Mouse (Mus musculus) lung, embryonic 15.5 days (tissue): ENCODE data around the gene Eloa. TPM values are rescaled to one million over a fixed set of nuclear protein-coding genes. Genes with fewer than 3 reads are reported as not detected.
A peak's percentile ranks its signal among the peaks of the same experiment; 100 is the strongest.
"Not testable (repeated sequence)": the region's sequence is repeated elsewhere in the genome, so short reads cannot be mapped to it uniquely, and the experiment has no call there.

Experiments
- ATAC-seq: fragments of 200-750 bp; cut with Nextera tagmentation; 2 replicates; pipeline ENCODE4 v1.8.0; 2017; ENCODE audit warnings: moderate number of reproducible peaks, borderline replicate concordance; ENCODE audit not compliant: low FRiP score, low TSS enrichment; ENCODE audit errors: extremely low read depth
- H3K27ac ChIP-seq: fragments of 300-500 bp; sonication (generic); 2 replicates; pipeline ENCODE4 v1.5.1; 2015; ENCODE audit warnings: moderate library complexity, mild to moderate bottlenecking, inconsistent platforms
- H3K27me3 ChIP-seq: fragments of 300-500 bp; sonication (generic); 2 replicates; pipeline ENCODE4 v1.6.1; 2015; ENCODE audit warnings: inconsistent platforms
- H3K36me3 ChIP-seq: fragments of 300-500 bp; sonication (generic); 2 replicates; pipeline ENCODE4 v1.6.1; 2015; ENCODE audit warnings: inconsistent platforms
- H3K4me1 ChIP-seq: fragments of 300-500 bp; sonication (generic); 2 replicates; pipeline ENCODE4 v1.6.1; 2015; ENCODE audit warnings: inconsistent platforms
- H3K4me2 ChIP-seq: fragments of 300-500 bp; sonication (generic); 2 replicates; pipeline ENCODE4 v1.6.1; 2015; ENCODE audit warnings: inconsistent platforms, mild to moderate bottlenecking, moderate library complexity
- H3K4me3 ChIP-seq: fragments of 300-500 bp; sonication (generic); 2 replicates; pipeline ENCODE4 v1.5.1; 2015; ENCODE audit warnings: mild to moderate bottlenecking, inconsistent platforms
- H3K9ac ChIP-seq: fragments of 300-500 bp; sonication (generic); 2 replicates; pipeline ENCODE4 v1.6.1; 2015; ENCODE audit warnings: inconsistent platforms
- H3K9me3 ChIP-seq: fragments of 300-500 bp; sonication (generic); 2 replicates; pipeline ENCODE4 v1.6.1; 2016; ENCODE audit warnings: inconsistent platforms
- WGBS: fragments of 180-500 bp; shearing (Covaris S2); methylation state at CpG from one replicate; pipeline ENCODE4 v1.1.7; 2015; 5-methylcytosine and 5-hydroxymethylcytosine counted together
- polyA plus RNA-seq: library from polyadenylated mRNA; unstranded; fragments of >200 nt; fragmentation: Nextera tagmentation; extraction: Ambion mirVana; gene quantifications from 2 replicates; pipeline ENCODE4 v1.2.1, GENCODE M21; 2015

Eloa gene
- polyA plus RNA-seq: 36.1 and 38.3 TPM in 2 replicates

- Histone ChIP-seq H3K4me2 (peak within 1 kb of the TSS; percentile 73), H3K4me3 (peak within 1 kb of the TSS; percentile 93), H3K9ac (peak within 1 kb of the TSS; percentile 98), H3K27me3 (no peaks in the 10 kb centered on the region), H3K4me1 (peaks cover 14% of the 10 kb centered on the region), H3K36me3 (no peaks in the 10 kb centered on the region), H3K27ac (peak within 1 kb of the TSS; percentile 71), H3K9me3 (no peaks in the 10 kb centered on the region)
- peak; percentile 100 for ATAC-seq
- WGBS: 2% methylated on average over 42 of the region's 48 CpGs
Observed at GRCm38 (mm10) chr4:136021549-136022047, at the start of gene Eloa. Gene Eloa, minus strand, starts transcription at chr4:136021763.

GRCm38 (mm10) chr4:136071178-136071714, 49.7 kb upstream of the Eloa start:
- Histone ChIP-seq H3K9me3 (no peaks in the 10 kb centered on the region), H3K4me2 (peak overlapping the region; percentile 39), H3K4me3 (peak overlapping the region; percentile 2; the same call in 1 of the 2 replicates), H3K27me3 (no peaks in the 10 kb centered on the region), H3K9ac (no peak overlapping the region), H3K36me3 (no peaks in the 10 kb centered on the region), H3K27ac (no peak overlapping the region), H3K4me1 (peaks cover 16% of the 10 kb centered on the region)
- 4% methylated on average over 15 of the region's 15 CpGs for WGBS
- ATAC-seq: peak; percentile 46

- WGBS: 48% methylated on average over 6 of the region's 6 CpGs
- H3K27me3 ChIP-seq: no peaks in the 10 kb centered on the region
- no peak overlapping the region for H3K9ac ChIP-seq
- peak; percentile 50 for ATAC-seq
- H3K27ac ChIP-seq: no peak overlapping the region
- H3K4me3 ChIP-seq: no peak overlapping the region
- H3K4me1 ChIP-seq: peaks cover 16% of the 10 kb centered on the region
- H3K36me3 ChIP-seq: no peaks in the 10 kb centered on the region
- no peaks in the 10 kb centered on the region for H3K9me3 ChIP-seq
- H3K4me2 ChIP-seq: no peak overlapping the region
Observed at GRCm38 (mm10) chr4:136070592-136070991, 49.0 kb upstream of the Eloa start.

GRCm38 (mm10) chr4:136069954-136070353, 48.4 kb upstream of the Eloa start:
- H3K4me3 ChIP-seq: no peak overlapping the region
- H3K27ac ChIP-seq: 0 out of 2 replicates have a peak overlapping the region, but pooled peaks have one; percentile 22
- ATAC-seq: peak; percentile 80
- 2% methylated on average over 18 of the region's 18 CpGs for WGBS
- H3K27me3 ChIP-seq: no peaks in the 10 kb centered on the region
- no peaks in the 10 kb centered on the region for H3K9me3 ChIP-seq
- H3K4me2 ChIP-seq: no peak overlapping the region
- 0 out of 2 replicates have a peak overlapping the region, but pooled peaks have one; percentile 20 for H3K9ac ChIP-seq
- no peaks in the 10 kb centered on the region for H3K36me3 ChIP-seq
- peaks cover 16% of the 10 kb centered on the region for H3K4me1 ChIP-seq

- Histone ChIP-seq H3K9ac (no peak overlapping the region), H3K4me3 (no peak overlapping the region), H3K4me2 (no peak overlapping the region), H3K9me3 (no peaks in the 10 kb centered on the region), H3K4me1 (peaks cover 16% of the 10 kb centered on the region), H3K27me3 (no peaks in the 10 kb centered on the region), H3K27ac (no peak overlapping the region), H3K36me3 (no peaks in the 10 kb centered on the region)
- WGBS: 53% methylated on average over 4 of the region's 4 CpGs
- no peak for ATAC-seq
Observed at GRCm38 (mm10) chr4:136069313-136069712, 47.8 kb upstream of the Eloa start.

GRCm38 (mm10) chr4:136063143-136063542, 41.6 kb upstream of the Eloa start:
- H3K36me3 ChIP-seq: no peaks in the 10 kb centered on the region
- ATAC-seq: no peak
- H3K9me3 ChIP-seq: no peaks in the 10 kb centered on the region
- no peaks in the 10 kb centered on the region for H3K4me1 ChIP-seq
- H3K27ac ChIP-seq: no peak overlapping the region
- no peaks in the 10 kb centered on the region for H3K27me3 ChIP-seq
- no peak overlapping the region for H3K4me2 ChIP-seq
- WGBS: 90% methylated on average over 4 of the region's 4 CpGs
- no peak overlapping the region for H3K9ac ChIP-seq
- no peak overlapping the region for H3K4me3 ChIP-seq

GRCm38 (mm10) chr4:136059800-136060488, 38.4 kb upstream of the Eloa start:
- not testable (repeated sequence) for H3K9me3 ChIP-seq, ATAC-seq, H3K4me2 ChIP-seq, H3K4me1 ChIP-seq, H3K27ac ChIP-seq, H3K27me3 ChIP-seq, H3K36me3 ChIP-seq, H3K4me3 ChIP-seq, H3K9ac ChIP-seq
- WGBS: 53% methylated on average over 9 of the region's 9 CpGs

GRCm38 (mm10) chr4:136057916-136058315, 36.4 kb upstream of the Eloa start:
- WGBS: 77% methylated on average over 5 of the region's 5 CpGs
- H3K9me3 ChIP-seq: no peaks in the 10 kb centered on the region
- H3K4me1 ChIP-seq: no peaks in the 10 kb centered on the region
- H3K36me3 ChIP-seq: no peaks in the 10 kb centered on the region
- no peak for ATAC-seq
- H3K4me3 ChIP-seq: no peak overlapping the region
- H3K4me2 ChIP-seq: no peak overlapping the region
- no peak overlapping the region for H3K27ac ChIP-seq
- H3K27me3 ChIP-seq: no peaks in the 10 kb centered on the region
- H3K9ac ChIP-seq: no peak overlapping the region

- Histone ChIP-seq H3K4me3 (no peak overlapping the region), H3K4me1 (peaks cover 11% of the 10 kb centered on the region), H3K9me3 (no peaks in the 10 kb centered on the region), H3K4me2 (no peak overlapping the region), H3K9ac (no peak overlapping the region), H3K36me3 (peaks cover 10% of the 10 kb centered on the region; the same call in 1 of the 2 replicates), H3K27me3 (no peaks in the 10 kb centered on the region), H3K27ac (no peak overlapping the region)
- 37% methylated on average over 1 of the region's 1 CpGs for WGBS
- ATAC-seq: no peak
Observed at GRCm38 (mm10) chr4:136056030-136056429, 34.5 kb upstream of the Eloa start.

GRCm38 (mm10) chr4:136053843-136054242, 32.3 kb upstream of the Eloa start:
- peaks cover 21% of the 10 kb centered on the region for H3K4me1 ChIP-seq
- ATAC-seq: no peak
- H3K36me3 ChIP-seq: peaks cover 32% of the 10 kb centered on the region
- no peak overlapping the region for H3K4me3 ChIP-seq
- H3K9ac ChIP-seq: no peak overlapping the region
- no peaks in the 10 kb centered on the region for H3K27me3 ChIP-seq
- H3K9me3 ChIP-seq: no peaks in the 10 kb centered on the region
- WGBS: 70% methylated on average over 5 of the region's 5 CpGs
- no peak overlapping the region for H3K4me2 ChIP-seq
- H3K27ac ChIP-seq: no peak overlapping the region

- no peaks in the 10 kb centered on the region for H3K27me3 ChIP-seq
- H3K4me3 ChIP-seq: peak within 1 kb of the TSS; percentile 95
- peaks cover 21% of the 10 kb centered on the region for H3K4me1 ChIP-seq
- peaks cover 38% of the 10 kb centered on the region for H3K36me3 ChIP-seq
- ATAC-seq: peak; percentile 95
- peak within 1 kb of the TSS; percentile 73 for H3K4me2 ChIP-seq
- WGBS: 1% methylated on average over 21 of the region's 21 CpGs
- peak within 1 kb of the TSS; percentile 85 for H3K27ac ChIP-seq
- peak within 1 kb of the TSS; percentile 99 for H3K9ac ChIP-seq
- no peaks in the 10 kb centered on the region for H3K9me3 ChIP-seq
Observed at GRCm38 (mm10) chr4:136053247-136053596, 31.7 kb upstream of the Eloa start, which contains the start of gene Rpl11. Gene Rpl11, minus strand, starts transcription at chr4:136053428.

- peaks cover 41% of the 10 kb centered on the region for H3K36me3 ChIP-seq
- WGBS: under 1% methylated on average over 50 of the region's 50 CpGs
- H3K27me3 ChIP-seq: no peaks in the 10 kb centered on the region
- peak overlapping the region; percentile 73 for H3K4me2 ChIP-seq
- peak; percentile 79 for ATAC-seq
- peak overlapping the region; percentile 95 for H3K4me3 ChIP-seq
- H3K4me1 ChIP-seq: peaks cover 21% of the 10 kb centered on the region
- peak overlapping the region; percentile 85 for H3K27ac ChIP-seq
- no peaks in the 10 kb centered on the region for H3K9me3 ChIP-seq
- peak overlapping the region; percentile 99 for H3K9ac ChIP-seq
Observed at GRCm38 (mm10) chr4:136052534-136053246, 31.1 kb upstream of the Eloa start.
